Mouse (Mus musculus): ENCODE data around the gene Nceh1.

Nceh1 gene

GRCm38 (mm10) chr3:27190865-27191264, 8.1 kb downstream of the Nceh1 start:
- no peak for DNase-seq (ENCODE audit: low read depth, low spot score)

DNA sequence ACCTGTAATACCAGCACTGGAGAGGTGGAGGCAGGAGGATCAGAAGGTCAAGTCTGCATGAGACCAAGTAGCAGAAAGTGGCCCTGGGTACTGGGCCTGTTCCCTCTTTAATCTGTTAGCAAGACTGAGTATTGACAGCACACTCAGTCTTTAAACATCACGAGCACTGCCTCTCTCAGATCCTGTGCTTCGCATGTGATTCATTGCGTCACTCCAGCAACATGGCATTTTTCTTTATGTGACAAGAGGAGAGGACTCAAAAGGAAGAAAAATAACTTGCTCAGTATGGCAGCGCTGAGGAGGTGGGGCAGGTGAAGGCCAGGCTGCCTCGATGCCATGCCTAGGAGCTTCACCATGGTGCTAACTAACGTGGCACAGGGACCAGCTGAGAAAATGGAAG, 9.1 kb downstream of the Nceh1 start:
- DNase-seq (ENCODE audit: low read depth, low spot score): no peak

GRCm38 (mm10) chr3:27193844-27194317, 11.1 kb downstream of the Nceh1 start:
- DNase-seq (ENCODE audit: low read depth, low spot score): no peak

DNA sequence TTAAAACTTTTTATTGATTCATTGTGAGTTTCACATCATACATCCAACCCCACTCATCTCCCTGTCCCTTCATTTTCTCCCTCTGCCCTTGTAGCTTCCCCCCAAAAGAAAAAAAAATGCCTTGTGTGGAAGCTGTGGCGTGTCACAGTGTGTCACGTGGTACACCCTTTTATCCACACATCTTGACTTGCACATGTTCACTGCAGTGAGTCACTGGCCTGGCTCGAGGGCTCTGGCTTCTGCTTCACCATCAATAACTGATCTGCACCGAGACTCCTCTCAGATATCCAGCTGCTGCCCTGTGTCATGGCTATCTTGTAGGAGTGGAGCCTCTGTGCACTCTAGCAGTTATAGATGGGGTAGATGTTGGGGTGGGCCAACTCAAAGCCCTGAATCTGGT, 12.4 kb downstream of the Nceh1 start:
- no peak for DNase-seq (ENCODE audit: low read depth, low spot score)

GRCm38 (mm10) chr3:27195573-27196227, 12.9 kb downstream of the Nceh1 start:
- no peak for DNase-seq (ENCODE audit: low read depth, low spot score)

- no peak for DNase-seq (ENCODE audit: low read depth, low spot score)
Observed at GRCm38 (mm10) chr3:27196529-27196928, 13.8 kb downstream of the Nceh1 start.

- DNase-seq (ENCODE audit: low read depth, low spot score): no peak
Observed at GRCm38 (mm10) chr3:27197816-27198215, 15.1 kb downstream of the Nceh1 start.

- no peak for DNase-seq (ENCODE audit: low read depth, low spot score)
Observed at GRCm38 (mm10) chr3:27199120-27199519, 16.4 kb downstream of the Nceh1 start.

GRCm38 (mm10) chr3:27201728-27202411, 19.1 kb downstream of the Nceh1 start:
- DNase-seq (ENCODE audit: low read depth, low spot score): no peak

- DNase-seq (ENCODE audit: low read depth, low spot score): no peak
Observed at GRCm38 (mm10) chr3:27205068-27205467, 22.3 kb downstream of the Nceh1 start.

- DNase-seq (ENCODE audit: low read depth, low spot score): no peak
Observed at GRCm38 (mm10) chr3:27205514-27206220, 22.9 kb downstream of the Nceh1 start.

DNA sequence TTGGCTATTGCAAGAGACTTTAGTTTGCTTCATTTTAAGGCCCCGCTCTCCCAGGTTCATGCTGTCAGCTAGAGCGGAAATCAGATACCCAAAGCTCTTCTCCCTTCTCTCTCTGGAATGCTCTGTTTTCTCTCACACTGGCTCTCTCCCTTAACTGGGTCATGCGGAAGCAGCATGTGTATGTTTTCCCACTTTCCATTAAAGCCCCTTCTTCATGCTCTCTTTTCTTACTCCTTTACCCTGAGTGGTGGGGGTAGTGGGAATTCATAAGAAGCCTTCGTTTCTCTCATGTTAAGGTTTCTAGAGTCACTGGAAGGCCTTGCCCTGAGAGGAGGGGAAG, 23.4 kb downstream of the Nceh1 start:
- no peak for DNase-seq (ENCODE audit: low read depth, low spot score)

GRCm38 (mm10) chr3:27206577-27206976, 23.8 kb downstream of the Nceh1 start:
- no peak for DNase-seq (ENCODE audit: low read depth, low spot score)

DNA sequence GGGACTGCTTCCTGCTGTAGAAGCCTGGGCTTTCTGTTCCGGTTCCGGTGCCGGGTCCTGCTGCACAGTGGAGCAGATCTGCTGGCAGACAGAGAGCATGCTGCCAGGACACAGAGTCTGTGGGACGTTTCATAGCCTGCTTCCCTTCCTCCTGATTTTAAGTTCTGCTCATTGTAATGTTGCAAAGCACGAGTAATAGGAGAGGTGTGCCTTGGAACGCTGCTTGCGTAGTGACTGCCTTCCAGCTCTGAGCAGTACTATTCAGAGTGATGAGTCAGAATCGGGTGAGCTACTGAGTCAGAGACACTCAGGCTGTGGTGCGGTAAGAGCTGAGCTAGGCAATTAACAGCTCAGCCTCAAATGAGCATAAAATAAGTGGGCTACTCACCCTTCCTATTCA, 26.9 kb downstream of the Nceh1 start:
- no peak for DNase-seq (ENCODE audit: low read depth, low spot score)

- DNase-seq (ENCODE audit: low read depth, low spot score): no peak
Observed at GRCm38 (mm10) chr3:27210271-27210670, 27.5 kb downstream of the Nceh1 start.

- DNase-seq (ENCODE audit: low read depth, low spot score): no peak
Observed at GRCm38 (mm10) chr3:27214016-27214816, 31.5 kb downstream of the Nceh1 start.

DNA sequence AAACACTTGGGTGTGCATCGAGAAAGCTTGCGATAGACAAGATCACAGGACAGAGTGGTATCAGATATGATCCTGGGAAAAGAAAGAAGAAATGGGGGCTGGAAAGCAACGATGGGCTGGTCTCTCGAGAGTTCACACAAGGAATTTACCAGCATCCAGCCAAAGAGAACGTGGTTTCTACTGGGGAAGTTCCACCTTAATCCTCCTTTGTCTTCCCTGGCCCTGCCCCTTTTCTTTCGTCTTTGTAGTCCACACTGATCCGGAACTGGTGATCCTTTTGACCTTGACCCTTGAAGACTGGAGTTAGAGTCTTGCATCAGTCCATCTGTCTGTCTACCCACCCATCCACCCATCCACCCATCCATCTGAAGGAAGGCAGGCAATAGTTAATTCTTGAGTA, 34.6 kb downstream of the Nceh1 start:
- DNase-seq (ENCODE audit: low read depth, low spot score): no peak

DNA sequence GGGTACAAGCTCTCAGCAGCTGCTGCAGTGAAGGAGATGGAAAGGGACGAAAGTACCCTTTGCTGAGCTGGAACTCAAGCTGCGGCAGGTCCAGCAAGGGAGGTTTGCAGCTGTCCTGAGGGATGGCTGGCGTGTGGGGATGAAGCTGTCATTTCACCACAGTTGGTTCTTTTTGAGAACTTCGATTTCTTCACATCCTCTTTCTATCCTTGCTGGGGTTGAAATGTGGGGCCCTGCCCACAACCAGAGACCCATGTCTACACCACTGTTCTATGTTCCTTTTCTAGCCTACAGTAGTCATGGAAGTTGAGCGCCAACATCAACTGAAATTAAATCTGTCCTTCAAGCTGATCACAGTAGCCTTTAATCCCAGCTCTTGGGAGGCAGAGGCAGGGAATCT, 35.8 kb downstream of the Nceh1 start:
- no peak for DNase-seq (ENCODE audit: low read depth, low spot score)

GRCm38 (mm10) chr3:27222052-27222451, 39.3 kb downstream of the Nceh1 start:
- no peak for DNase-seq (ENCODE audit: low read depth, low spot score)

- DNase-seq (ENCODE audit: low read depth, low spot score): no peak
Observed at GRCm38 (mm10) chr3:27222488-27222887, 39.7 kb downstream of the Nceh1 start.

DNA sequence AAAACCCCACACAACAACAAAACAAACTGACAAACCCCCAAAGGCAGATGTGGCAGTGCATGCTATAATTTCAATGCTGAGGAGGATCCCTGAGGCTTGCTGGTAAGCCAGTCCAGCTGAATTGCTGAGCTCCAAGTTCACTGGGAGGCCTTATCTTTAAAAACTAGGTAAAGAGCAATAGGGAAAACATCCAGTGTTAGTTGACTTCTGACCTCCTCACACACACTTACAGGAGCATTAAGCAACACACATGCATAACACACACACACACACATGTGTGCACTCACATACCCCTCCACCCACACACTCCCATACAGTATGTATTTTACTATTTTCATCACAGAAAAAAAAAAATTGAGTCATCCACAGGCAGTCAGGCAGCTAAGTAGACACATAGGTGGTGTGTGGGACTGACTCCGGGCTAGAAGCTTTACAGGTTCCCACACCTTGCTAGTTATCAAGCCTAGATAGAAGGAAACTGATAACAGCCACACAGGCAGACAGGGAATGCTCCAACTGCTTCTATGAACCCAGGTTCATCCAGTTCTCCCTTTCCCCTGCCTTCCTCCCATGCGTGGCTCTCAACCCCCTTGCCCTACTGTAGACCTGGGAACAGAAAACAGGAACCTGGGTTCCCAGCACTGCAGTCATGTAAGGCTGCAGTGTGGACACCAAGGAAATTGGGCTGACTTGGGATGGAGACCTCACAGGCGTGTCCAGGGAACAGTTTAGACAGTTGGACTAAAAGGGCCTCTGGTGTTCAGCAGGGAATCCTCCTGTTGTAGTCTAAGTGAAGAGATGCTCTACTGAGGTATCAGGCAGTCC, 45.1 kb downstream of the Nceh1 start:
- no peak for DNase-seq (ENCODE audit: low read depth, low spot score)
